Mouse (Mus musculus) myocyte (in vitro differentiated cells): ENCODE measurements at regions not wholly inside any gene's neighbourhood (a gene's known extent, or its start where the extent isn't known, plus 50 kb on each side); places are given as distances from the start of the nearest gene placed in this dataset.

Source experiments
- H3K27me3 ChIP-seq: one replicate; pipeline ENCODE4 v1.6.1; 2011; ENCODE audit not compliant: control insufficient read depth, insufficient read depth, insufficient read length
- H3K36me3 ChIP-seq: one replicate; pipeline ENCODE4 v1.6.1; 2011; ENCODE audit not compliant: control insufficient read depth, insufficient read depth
- H3K4me2 ChIP-seq: one replicate; pipeline ENCODE4 v1.6.1; 2011; ENCODE audit warnings: low read depth, control low read depth
- H3K4me3 ChIP-seq: one replicate; pipeline ENCODE4 v1.5.1; 2011; ENCODE audit warnings: mild to moderate bottlenecking, control low read depth, moderate library complexity
- H3K79me2 ChIP-seq: one replicate; pipeline ENCODE4 v1.6.1; 2011; ENCODE audit not compliant: control insufficient read depth, insufficient read depth
- H3ac ChIP-seq: one replicate; pipeline ENCODE4 v1.6.1; 2011; ENCODE audit not compliant: control insufficient read depth, insufficient read length
- CEBPB ChIP-seq: IDR thresholded peaks from 2 replicates; pipeline ENCODE4 v1.6.1; 2011; ENCODE audit warnings: mild to moderate bottlenecking, moderate library complexity; ENCODE audit not compliant: poor library complexity, insufficient read depth, severe bottlenecking
- E2F4 ChIP-seq: IDR thresholded peaks from one replicate; pipeline ENCODE4 v1.6.1; 2011; ENCODE audit warnings: mild to moderate bottlenecking, control low read depth, moderate library complexity; ENCODE audit not compliant: insufficient read depth
- MAX ChIP-seq: IDR thresholded peaks from one replicate; pipeline ENCODE4 v1.6.1; 2011; ENCODE audit warnings: low read depth, mild to moderate bottlenecking, control low read depth
- MYOD1 ChIP-seq, 3 experiments: IDR thresholded peaks; one replicate each; pipeline ENCODE4 v1.6.1; 2011; ENCODE audit warnings: control low read depth in 2 of 3, low read depth in 2 of 3, mild to moderate bottlenecking in 2 of 3, moderate library complexity in 1 of 3; ENCODE audit not compliant: insufficient read length in 2 of 3, control insufficient read depth in 1 of 3
- MYOG ChIP-seq, 3 experiments: IDR thresholded peaks; one replicate each; pipeline ENCODE4 v1.6.1; 2011; ENCODE audit warnings: control low read depth in 2 of 3, low read depth in 2 of 3, mild to moderate bottlenecking in 2 of 3; ENCODE audit not compliant: insufficient read length in 2 of 3, control insufficient read depth in 1 of 3, insufficient read depth in 1 of 3
- POLR2A ChIP-seq: IDR thresholded peaks from one replicate; pipeline ENCODE4 v1.6.1; 2011; ENCODE audit warnings: low read depth, mild to moderate bottlenecking, control low read depth, moderate library complexity; ENCODE audit not compliant: insufficient read length
- POLR2AphosphoS2 ChIP-seq: IDR thresholded peaks from one replicate; pipeline ENCODE4 v1.6.1; 2011; ENCODE audit warnings: low read depth, control low read depth; ENCODE audit not compliant: insufficient read length
- REST ChIP-seq: IDR thresholded peaks from one replicate; pipeline ENCODE4 v1.6.1; 2011; ENCODE audit warnings: mild to moderate bottlenecking, control low read depth, moderate library complexity; ENCODE audit not compliant: insufficient read depth, insufficient read length
- SRF ChIP-seq: IDR thresholded peaks from one replicate; pipeline ENCODE4 v1.6.1; 2011; ENCODE audit warnings: low read depth; ENCODE audit not compliant: control insufficient read depth, insufficient read length
- TCF12 ChIP-seq: IDR thresholded peaks from one replicate; pipeline ENCODE4 v1.6.1; 2011; ENCODE audit warnings: mild to moderate bottlenecking, control low read depth; ENCODE audit not compliant: poor library complexity, insufficient read depth, severe bottlenecking
- TCF3 ChIP-seq: IDR thresholded peaks from one replicate; pipeline ENCODE4 v1.6.1; 2011; ENCODE audit warnings: low read depth, control low read depth; ENCODE audit not compliant: insufficient read length
- USF1 ChIP-seq: IDR thresholded peaks from one replicate; pipeline ENCODE4 v1.6.1; 2011; ENCODE audit warnings: low read depth, mild to moderate bottlenecking, control low read depth, moderate library complexity

GRCm38 (mm10) chr10:110647603-110648002 lies 97.6 kb upstream of the E2f7 start:
- Histone ChIP-seq H3K27me3 (no peaks in the 10 kb centered on the region), H3K4me3 (no peak overlapping the region), H3K79me2 (no peaks in the 10 kb centered on the region), H3ac (no peak overlapping the region), H3K36me3 (no peaks in the 10 kb centered on the region), H3K4me2 (no peak overlapping the region)
- no peak for TF ChIP-seq POLR2A
- no peak for TF ChIP-seq POLR2AphosphoS2
- no peak for TF ChIP-seq MYOD1 (IDR thresholded peaks at IDR 0.05; ENCODE audit: control insufficient read depth in 1 of 3, insufficient read length in 2 of 3, low read depth in 2 of 3)
- no peak for TF ChIP-seq SRF
- TF ChIP-seq CEBPB = no peak
- no peak for TF ChIP-seq TCF12
- no peak for TF ChIP-seq E2F4
- no peak for TF ChIP-seq REST
- no peak for TF ChIP-seq USF1
- TF ChIP-seq MAX = no peak
- TF ChIP-seq MYOG (IDR thresholded peaks at IDR 0.05; ENCODE audit: control insufficient read depth in 1 of 3, insufficient read depth in 1 of 3, insufficient read length in 2 of 3, low read depth in 2 of 3) = no peak
- TF ChIP-seq TCF3 = no peak

- Histone ChIP-seq H3K4me2 (no peak overlapping the region), H3K79me2 (no peaks in the 10 kb centered on the region), H3K27me3 (no peaks in the 10 kb centered on the region), H3K4me3 (no peak overlapping the region), H3K36me3 (no peaks in the 10 kb centered on the region), H3ac (no peak overlapping the region)
- no peak for TF ChIP-seq USF1
- TF ChIP-seq POLR2AphosphoS2 = no peak
- no peak for TF ChIP-seq TCF12
- no peak for TF ChIP-seq MYOD1 (IDR thresholded peaks at IDR 0.05; ENCODE audit: control insufficient read depth in 1 of 3, insufficient read length in 2 of 3, low read depth in 2 of 3)
- no peak for TF ChIP-seq CEBPB
- no peak for TF ChIP-seq SRF
- no peak for TF ChIP-seq TCF3
- no peak for TF ChIP-seq E2F4
- TF ChIP-seq REST = no peak
- TF ChIP-seq MYOG (IDR thresholded peaks at IDR 0.05; ENCODE audit: control insufficient read depth in 1 of 3, insufficient read depth in 1 of 3, insufficient read length in 2 of 3, low read depth in 2 of 3) = no peak
- no peak for TF ChIP-seq POLR2A
- TF ChIP-seq MAX = no peak
These were observed 95.1 kb upstream of the E2f7 start for GRCm38 (mm10) chr10:110650107-110650506.

- Histone ChIP-seq H3K36me3 (no peaks in the 10 kb centered on the region), H3K4me2 (no peak overlapping the region), H3K4me3 (no peak overlapping the region), H3K79me2 (no peaks in the 10 kb centered on the region), H3ac (no peak overlapping the region), H3K27me3 (no peaks in the 10 kb centered on the region)
- TF ChIP-seq MAX (no peak), MYOG (IDR thresholded peaks at IDR 0.05; ENCODE audit: control insufficient read depth in 1 of 3, insufficient read depth in 1 of 3, insufficient read length in 2 of 3, low read depth in 2 of 3) (no peak), POLR2A (no peak), E2F4 (no peak), TCF12 (no peak), SRF (no peak), MYOD1 (IDR thresholded peaks at IDR 0.05; ENCODE audit: control insufficient read depth in 1 of 3, insufficient read length in 2 of 3, low read depth in 2 of 3) (no peak), REST (no peak), TCF3 (no peak), USF1 (no peak), POLR2AphosphoS2 (no peak), CEBPB (no peak)
These were observed 94.4 kb upstream of the E2f7 start for GRCm38 (mm10) chr10:110650851-110651250.

GRCm38 (mm10) chr10:110654070-110654469 lies 91.2 kb upstream of the E2f7 start:
- H3K36me3 ChIP-seq = no peaks in the 10 kb centered on the region
- no peak overlapping the region for H3K4me3 ChIP-seq
- no peaks in the 10 kb centered on the region for H3K79me2 ChIP-seq
- no peak overlapping the region for H3K4me2 ChIP-seq
- TF ChIP-seq POLR2A (no peak), E2F4 (no peak), REST (no peak), POLR2AphosphoS2 (no peak), MAX (no peak), SRF (no peak), TCF3 (no peak), USF1 (no peak), CEBPB (no peak), MYOG (IDR thresholded peaks at IDR 0.05; ENCODE audit: control insufficient read depth in 1 of 3, insufficient read depth in 1 of 3, insufficient read length in 2 of 3, low read depth in 2 of 3) (no peak), MYOD1 (IDR thresholded peaks at IDR 0.05; ENCODE audit: control insufficient read depth in 1 of 3, insufficient read length in 2 of 3, low read depth in 2 of 3) (no peak), TCF12 (no peak)
- no peak overlapping the region for H3ac ChIP-seq
- H3K27me3 ChIP-seq = no peaks in the 10 kb centered on the region
